Mouse (Mus musculus) thymus, adult 2 months (tissue): ENCODE measurements around the gene Dhx38.

Source experiments
- CTCF ChIP-seq: fragments of 200-500 bp; IDR thresholded peaks from 2 replicates; pipeline ENCODE4 v1.5.1; 2012; ENCODE audit warnings: mild to moderate bottlenecking, control low read depth, low read length, moderate library complexity, borderline replicate concordance; ENCODE audit not compliant: control insufficient read depth, poor library complexity, insufficient read depth; ENCODE audit errors: extremely low read depth
- POLR2A ChIP-seq: fragments of 200-500 bp; IDR thresholded peaks from 2 replicates; pipeline ENCODE4 v1.6.1; 2012; ENCODE audit warnings: mild to moderate bottlenecking, low read length, control low read depth, moderate library complexity; ENCODE audit not compliant: control insufficient read depth, poor library complexity, insufficient read depth; ENCODE audit errors: extremely low read depth

DNA sequence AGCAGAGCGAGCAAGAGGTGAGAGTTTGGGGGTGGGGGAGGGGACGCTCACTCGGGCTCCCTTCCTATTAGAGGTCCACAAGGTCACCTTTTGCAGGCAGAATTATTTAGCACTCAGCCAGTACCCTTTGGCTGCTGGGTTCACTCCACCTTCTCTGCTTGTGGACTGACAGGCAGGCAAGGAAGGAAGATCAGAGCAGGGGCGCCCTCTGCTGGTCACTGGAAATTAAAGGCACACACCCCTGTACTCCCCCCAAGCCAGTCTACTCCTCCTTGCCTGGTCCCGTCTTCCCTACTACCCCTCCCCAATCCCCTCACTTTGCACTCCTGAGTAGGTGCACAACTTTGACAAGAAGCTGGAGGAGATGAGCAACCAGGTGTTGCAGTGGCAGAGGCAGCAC is 29.0 kb downstream of the Dhx38 start:
- TF ChIP-seq POLR2A (no peak), CTCF (peak; percentile 73; the same call in 1 of the 2 replicates)
